Mouse (Mus musculus): ENCODE results near the gene Abcg1.

- no peak for TF ChIP-seq POLR2A (IDR thresholded peaks at IDR 0.05; ENCODE audit: low read depth, low read length)
- TF ChIP-seq CTCF (conservative IDR thresholded peaks at IDR 0.05 in 1 of 2, IDR thresholded peaks at IDR 0.05 in 1 of 2; ENCODE audit: low read depth in 2 of 2, low read length in 2 of 2): no peak
- TF ChIP-seq EP300 (IDR thresholded peaks at IDR 0.05; ENCODE audit: low read length): no peak
Measured at GRCm38 (mm10) chr17:31060196-31060587, 2.7 kb downstream of the Abcg1 start.

All from CH12.LX (cell line).